Mouse (Mus musculus) heart, postnatal 25 days (tissue): ENCODE data around the gene C9orf72. TPM values are rescaled to one million over a fixed set of nuclear protein-coding genes. Genes with fewer than 3 reads are reported as not detected.
"Not testable (repeated sequence)": the region's sequence is repeated elsewhere in the genome, so short reads cannot be mapped to it uniquely, and the experiment has no call there.

Source experiments
- DNase-seq: peaks from one replicate; pipeline ENCODE4 v3.0.0; 2022; ENCODE audit warnings: low spot score
- intact Hi-C: fragments of 180-260 bp; cut with DNase I; formaldehyde crosslinking; loops from one replicate; pipeline ENCODE4 v1.15.1; 2025
- total RNA-seq, 2 experiments: library from RNA; stranded (reverse); gene quantifications; 2 replicates each; pipeline ENCODE4 v1.2.3; 2021

C9orf72 gene
- total RNA-seq = 10 to 100 TPM; 20.6 to 23.3 TPM

GRCm38 (mm10) chr4:35225734-35226495 is at the start of gene C9orf72:
Gene C9orf72, minus strand, starts transcription at chr4:35226175.
- peak; percentile 90 for DNase-seq
- intact Hi-C loops = loop anchor here (10.0 kb wide), 3 partner anchors 451 to 671 kb away; partner anchors contain the start of genes Akirin2, Slc35a1 and Smim8

GRCm38 (mm10) chr4:35259006-35259405 is 33.0 kb upstream of the C9orf72 start:
- intact Hi-C loops = no loop called here
- DNase-seq = no peak

DNA sequence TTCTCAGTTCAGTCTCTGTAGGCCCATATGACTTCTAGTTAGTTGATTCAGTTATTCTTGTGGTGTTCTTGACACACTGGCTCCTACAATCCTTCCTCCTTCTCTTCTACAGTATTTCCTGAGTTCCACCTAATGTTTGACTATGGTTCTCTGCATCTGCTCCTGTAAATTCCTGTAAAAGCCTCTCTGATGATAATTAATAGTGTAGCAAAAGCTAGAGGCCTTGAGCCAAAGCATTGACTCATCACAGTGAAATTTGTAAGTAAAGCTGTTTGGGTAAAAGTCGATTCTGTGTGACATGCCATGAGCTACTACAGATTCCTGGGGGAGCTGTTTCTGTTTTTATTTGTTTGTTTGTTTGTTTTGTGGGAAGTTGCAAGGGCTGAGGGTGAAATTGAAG is 18.0 kb upstream of the C9orf72 start:
- intact Hi-C loops = no loop called here
- no peak for DNase-seq

DNA sequence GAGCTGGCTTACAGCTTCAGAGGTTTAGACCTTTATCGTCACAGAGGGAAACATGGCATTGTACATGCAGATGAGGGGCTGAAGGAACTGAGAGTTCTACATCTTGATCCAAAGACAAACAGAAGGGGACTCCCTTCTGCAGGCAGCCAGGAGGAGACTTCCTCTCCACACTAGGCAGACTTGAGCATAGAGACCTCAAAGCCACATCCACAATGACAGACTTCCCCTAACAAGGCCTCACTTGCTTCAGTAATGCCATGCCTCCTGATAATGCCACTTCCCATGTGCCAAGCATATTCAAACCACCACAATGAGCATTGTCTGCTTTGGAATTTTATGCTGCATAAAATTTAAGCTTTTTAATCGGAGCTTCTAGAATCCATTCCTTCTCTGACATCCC is 15.8 kb upstream of the C9orf72 start:
- intact Hi-C loops = no loop called here
- DNase-seq = no peak

DNA sequence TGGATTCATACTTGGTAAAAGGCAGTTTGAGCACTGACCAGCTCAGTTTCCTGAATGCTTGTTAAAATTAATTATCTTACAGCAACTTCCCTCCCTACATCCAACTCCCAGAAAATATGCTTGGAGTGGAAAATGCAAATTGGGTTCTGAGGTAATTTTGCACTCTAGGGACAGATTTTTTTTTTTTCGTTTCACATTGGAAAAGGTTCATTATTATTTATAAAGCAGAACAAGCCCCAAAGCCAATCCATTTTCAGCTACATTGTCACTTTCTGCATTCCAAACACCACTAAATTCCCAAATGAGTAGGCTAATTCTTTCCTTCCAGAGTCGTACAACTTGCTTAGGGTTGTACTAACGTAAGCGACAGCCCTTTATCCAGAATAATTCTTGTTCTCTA is 12.7 kb upstream of the C9orf72 start:
- intact Hi-C loops = no loop called here
- DNase-seq = no peak

GRCm38 (mm10) chr4:35238240-35238639 is 12.3 kb upstream of the C9orf72 start:
- intact Hi-C loops, DNase-seq: not testable (repeated sequence)

GRCm38 (mm10) chr4:35236313-35236712 is 10.3 kb upstream of the C9orf72 start:
- intact Hi-C loops = no loop called here
- no peak for DNase-seq

DNA sequence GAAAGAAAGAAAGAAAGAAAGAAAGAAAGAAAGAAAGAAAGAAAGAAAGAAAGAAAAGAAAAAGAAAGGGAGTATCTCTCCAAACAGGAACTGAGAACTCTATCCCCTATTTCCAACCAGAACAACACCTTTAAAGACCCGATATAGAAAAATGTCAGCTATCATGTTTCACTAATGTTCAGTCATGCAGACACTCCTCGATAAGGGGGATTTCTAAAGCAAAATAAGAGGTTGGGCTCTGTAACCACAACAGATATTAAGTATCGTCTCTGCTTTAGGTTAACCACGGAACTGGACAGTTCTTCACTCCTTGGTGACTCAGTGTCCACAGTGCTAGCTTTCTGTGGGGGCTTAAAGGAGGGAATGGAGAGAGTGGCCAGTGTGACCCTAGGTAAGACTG is 2.3 kb upstream of the C9orf72 start:
- DNase-seq = no peak
- intact Hi-C loops = loop anchor here (10.0 kb wide), 3 partner anchors 453 to 673 kb away; partner anchors contain the start of genes Akirin2, Slc35a1 and Smim8

GRCm38 (mm10) chr4:35226496-35226992 is 569 bp upstream of the C9orf72 start:
- DNase-seq = no peak
- intact Hi-C loops = loop anchor here (10.0 kb wide), 3 partner anchors 452 to 672 kb away; partner anchors contain the start of genes Akirin2, Slc35a1 and Smim8

GRCm38 (mm10) chr4:35225141-35225733 is 738 bp downstream of the C9orf72 start:
- DNase-seq = peak; percentile 1

GRCm38 (mm10) chr4:35224101-35224500 is 1.9 kb downstream of the C9orf72 start:
- intact Hi-C loops = loop anchor here (10.0 kb wide), 3 partner anchors 449 to 669 kb away; partner anchors contain the start of genes Akirin2, Slc35a1 and Smim8
- no peak for DNase-seq

More at GRCm38 (mm10) chr4:35225141-35225733, 738 bp downstream of the C9orf72 start:
- intact Hi-C loops = loop anchor here (10.0 kb wide), 3 partner anchors 450 to 670 kb away; partner anchors contain the start of genes Akirin2, Slc35a1 and Smim8

DNA sequence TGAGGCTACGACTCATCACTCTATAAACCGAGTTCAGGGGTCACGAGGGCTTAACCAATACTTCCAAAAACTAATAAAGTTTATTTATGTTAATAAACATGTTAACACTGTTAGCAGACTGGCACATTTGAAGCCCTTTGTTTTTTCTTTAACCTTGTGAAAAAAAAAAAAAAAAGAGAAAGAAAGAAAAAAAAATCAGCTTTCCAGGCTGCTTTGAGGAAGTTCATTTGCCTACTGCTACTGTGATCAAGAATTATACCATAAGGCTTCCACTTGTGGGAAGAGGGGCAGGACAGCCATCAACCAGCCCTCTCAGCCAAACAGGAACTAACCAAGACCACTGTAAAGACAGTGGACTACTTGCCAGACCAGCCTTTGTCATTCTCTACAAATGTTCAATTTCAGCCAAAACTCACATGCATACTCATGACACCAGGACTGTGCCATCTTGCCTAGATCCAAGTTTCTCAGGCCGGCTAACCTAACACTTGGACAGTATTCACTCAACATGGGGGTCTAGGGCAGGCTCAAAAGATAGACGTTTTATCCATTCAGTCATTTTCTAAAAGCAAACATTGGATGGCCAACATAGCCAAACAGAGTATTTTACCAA is 2.5 kb downstream of the C9orf72 start:
- DNase-seq = no peak
- intact Hi-C loops = loop anchor here (10.0 kb wide), 3 partner anchors 449 to 669 kb away; partner anchors contain the start of genes Akirin2, Slc35a1 and Smim8

- intact Hi-C loops = loop anchor here (10.0 kb wide), 3 partner anchors 447 to 667 kb away; partner anchors contain the start of genes Akirin2, Slc35a1 and Smim8
- no peak for DNase-seq
These were observed 4.1 kb downstream of the C9orf72 start for GRCm38 (mm10) chr4:35221903-35222302.

- intact Hi-C loops = loop anchor here (10.0 kb wide), 3 partner anchors 446 to 666 kb away; partner anchors contain the start of genes Akirin2, Slc35a1 and Smim8
- no peak for DNase-seq
These were observed 4.8 kb downstream of the C9orf72 start for GRCm38 (mm10) chr4:35221131-35221530.

DNA sequence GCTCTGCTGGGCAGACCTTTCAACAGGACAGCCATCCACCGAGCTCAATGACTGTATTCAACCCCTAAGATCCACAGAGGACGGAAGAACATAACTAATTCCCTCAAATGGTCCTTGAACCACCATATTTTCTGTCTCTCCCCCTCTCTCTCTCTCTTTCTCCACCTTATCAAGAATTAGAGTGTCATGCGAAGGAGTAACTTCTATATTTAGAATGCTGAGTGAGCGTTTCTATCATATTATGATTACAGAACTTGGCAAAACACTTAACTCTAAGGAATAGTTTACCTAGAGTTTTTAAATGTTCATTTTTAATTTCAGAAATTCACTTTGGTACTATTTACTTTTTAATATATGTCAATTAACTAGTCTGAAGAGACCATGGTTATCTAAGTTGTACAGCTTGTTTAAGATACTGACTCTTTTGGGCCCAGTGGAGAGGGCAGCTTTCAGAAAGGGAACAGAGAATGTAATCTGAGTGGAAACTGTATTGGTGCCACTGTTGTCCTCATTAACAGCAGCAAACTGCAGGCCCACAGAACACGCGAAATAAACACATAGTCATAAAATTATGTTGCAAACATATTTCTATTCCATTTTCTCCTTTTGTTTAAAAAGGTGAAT is 5.8 kb downstream of the C9orf72 start:
- intact Hi-C loops = loop anchor here (10.0 kb wide), 3 partner anchors 445 to 665 kb away; partner anchors contain the start of genes Akirin2, Slc35a1 and Smim8
- no peak for DNase-seq

GRCm38 (mm10) chr4:35204659-35205058 is 21.3 kb downstream of the C9orf72 start:
- intact Hi-C loops = no loop called here
- DNase-seq = no peak

DNA sequence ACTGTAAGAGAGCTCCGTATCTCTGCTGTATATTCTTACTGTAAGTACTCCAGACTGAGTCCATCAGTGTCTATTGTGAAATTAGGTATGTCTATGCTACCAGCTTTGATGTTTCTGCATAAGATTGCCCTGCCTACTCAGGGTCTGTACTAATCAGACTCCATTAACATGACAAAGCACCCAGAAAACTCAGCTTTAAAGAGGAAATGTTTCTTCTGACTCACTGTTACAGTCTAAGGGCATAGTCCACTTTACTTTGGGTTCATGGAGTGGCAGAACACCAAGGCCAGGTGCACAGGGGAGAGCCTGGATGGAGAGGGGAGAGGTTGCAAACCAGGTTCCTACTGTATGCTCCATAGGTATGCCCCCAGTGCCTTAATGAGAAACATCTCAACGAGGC is 22.3 kb downstream of the C9orf72 start:
- intact Hi-C loops = no loop called here
- DNase-seq = no peak

DNA sequence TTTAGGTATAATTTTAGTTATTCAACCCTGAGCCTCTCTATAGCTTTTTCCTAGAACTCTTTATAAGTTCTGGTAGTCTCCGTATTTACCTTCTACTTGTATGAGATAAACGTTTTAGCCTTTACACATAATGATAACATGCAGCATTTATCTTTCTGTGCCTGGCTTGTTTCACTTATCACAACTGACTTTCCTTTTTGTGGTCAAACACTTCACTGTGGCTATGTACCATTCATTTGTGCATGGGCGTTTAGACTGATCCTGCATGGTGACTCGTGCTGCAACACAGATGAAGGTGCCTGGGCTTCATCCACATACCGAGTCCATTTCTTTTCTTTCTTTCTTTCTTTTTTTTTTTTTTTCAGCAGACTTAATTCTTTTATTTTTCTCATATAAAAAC is 24.3 kb downstream of the C9orf72 start:
- intact Hi-C loops = no loop called here
- no peak for DNase-seq

- intact Hi-C loops = loop anchor here (1.0 kb wide), 1 partner anchor 234 kb away; no protein-coding TSS in a partner anchor
- no peak for DNase-seq
These were observed 33.2 kb downstream of the C9orf72 start for GRCm38 (mm10) chr4:35192725-35193124.
